Mouse (Mus musculus) adrenal gland, adult 10 weeks (tissue): ENCODE data around the gene Pyroxd2. TPM values are rescaled to one million over a fixed set of nuclear protein-coding genes. Genes with fewer than 3 reads are reported as not detected.

Experiments
- polyA plus RNA-seq: library from polyadenylated mRNA; stranded (reverse); fragments of 350-450 nt; fragmentation: Illumina TruSeq; extraction: RNeasy Lipid Tissue Mini Kit (QIAGEN cat#74804); gene quantifications from one replicate; pipeline ENCODE4 v1.2.3, GENCODE M21; 2014; ENCODE audit warnings: low read depth, low replicate concordance

Pyroxd2 gene
- 6.8 TPM for polyA plus RNA-seq

DNA sequence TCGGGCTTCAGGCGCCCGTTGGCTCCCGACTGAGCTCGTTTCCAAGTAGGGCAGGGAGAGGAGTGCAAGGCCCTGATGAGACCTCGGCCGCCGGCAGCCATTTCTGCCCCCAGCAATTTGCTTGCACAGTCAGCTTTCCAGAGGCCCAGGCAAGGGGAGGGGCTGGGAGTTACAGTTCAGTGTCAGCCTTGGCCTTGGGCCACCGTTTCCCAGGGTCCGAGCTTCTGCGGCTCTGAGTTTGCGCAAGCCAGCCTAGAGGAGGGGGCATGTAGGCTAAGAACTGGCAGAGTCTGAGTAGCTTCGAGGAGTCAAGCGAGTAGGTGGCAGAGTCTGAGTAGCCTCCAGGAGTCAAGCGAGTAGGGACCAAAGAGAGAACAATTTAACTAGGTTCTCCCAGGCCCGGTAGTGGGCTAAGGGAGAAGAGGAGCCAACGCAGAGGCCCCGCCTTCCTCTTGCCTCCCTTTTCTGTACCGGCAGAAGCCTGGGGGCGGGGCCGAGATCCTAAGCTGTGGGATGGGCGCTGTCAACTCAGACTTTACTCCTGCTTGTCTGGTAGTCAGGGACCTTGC, at the start of gene Pyroxd2:
TSS of gene Pyroxd2 (minus strand) at position 413 of the 569 bp plus-strand sequence.

GRCm38 (mm10) chr19:42779531-42780155, 27.1 kb upstream of the Pyroxd2 start, which contains the start of gene Hps1:
Gene Hps1 (minus strand): TSS chr19:42779978.

Other genes starting within 250 kb of the Pyroxd2 start
- 20.1 TPM for gene R3hcc1l, start 234.0 kb downstream of the Pyroxd2 start, polyA plus RNA-seq
- 0.47 TPM for gene Loxl4, start 140.0 kb downstream of the Pyroxd2 start, polyA plus RNA-seq
- gene Hps1, start 27.2 kb upstream of the Pyroxd2 start, polyA plus RNA-seq: 1.1 TPM